Mouse (Mus musculus) CH12.LX (cell line): ENCODE data around the gene Gtsf1l. TPM values are rescaled to one million over a fixed set of nuclear protein-coding genes. Genes with fewer than 3 reads are reported as not detected.
A peak's percentile ranks its signal among the peaks of the same experiment; 100 is the strongest.

Source experiments
- DNase-seq: peaks from one replicate; pipeline ENCODE4 v3.0.0-alpha.2; 2013; ENCODE audit errors: extremely low read depth
- H3K27ac ChIP-seq: 2 replicates; pipeline ENCODE4 v1.5.1; 2012; ENCODE audit warnings: low read depth, mild to moderate bottlenecking, control low read depth, moderate library complexity; ENCODE audit not compliant: insufficient read depth
- H3K27me3 ChIP-seq: replicated peaks from 2 replicates; pipeline ENCODE3; 2012; ENCODE audit warnings: inconsistent platforms
- H3K36me3 ChIP-seq, 2 experiments: replicated peaks in 1 of 2; 2 replicates each; pipeline versions ENCODE3 to v1.6.1; 2012; ENCODE audit warnings: inconsistent platforms in 1 of 2, low read length in 1 of 2, mild to moderate bottlenecking in 1 of 2, mixed read lengths in 1 of 2, moderate library complexity in 1 of 2; ENCODE audit not compliant: control insufficient read depth in 1 of 2, insufficient read depth in 1 of 2
- H3K4me1 ChIP-seq, 2 experiments: 2 replicates each; pipeline ENCODE4 v1.6.1; 2012; ENCODE audit warnings: inconsistent platforms in 1 of 2, moderate library complexity in 1 of 2; ENCODE audit not compliant: insufficient read depth in 2 of 2, control insufficient read depth in 1 of 2
- H3K4me2 ChIP-seq: 2 replicates; pipeline ENCODE4 v1.6.1; 2012; ENCODE audit warnings: low read depth, mild to moderate bottlenecking, control low read depth; ENCODE audit not compliant: poor library complexity, insufficient read depth, severe bottlenecking
- H3K4me3 ChIP-seq, 3 experiments: fragments of 150-350 bp in 1 of 3; sonication (generic) in 1 of 3; replicated peaks in 1 of 3; 2 replicates each; pipeline versions ENCODE3 to v1.5.1; 2011 to 2012; ENCODE audit warnings: low read depth in 2 of 3, low read length in 2 of 3, mild to moderate bottlenecking in 2 of 3, moderate library complexity in 2 of 3, control low read depth in 1 of 3, improper control_type of control experiment in 1 of 3, inconsistent platforms in 1 of 3, mixed read lengths in 1 of 3; ENCODE audit not compliant: poor library complexity in 1 of 3
- H3K79me2 ChIP-seq: replicated peaks from 2 replicates; pipeline ENCODE4 v1.6.1; 2012; ENCODE audit warnings: mild to moderate bottlenecking, moderate library complexity; ENCODE audit not compliant: control insufficient read depth, poor library complexity, insufficient read depth, severe bottlenecking; ENCODE audit errors: extremely low read depth
- H3K9ac ChIP-seq: 2 replicates; pipeline ENCODE4 v1.6.1; 2012; ENCODE audit warnings: low read depth, mild to moderate bottlenecking, control low read depth, moderate library complexity; ENCODE audit not compliant: insufficient read depth
- H3K9me3 ChIP-seq: replicated peaks from 2 replicates; pipeline ENCODE3; 2012; ENCODE audit warnings: low read length, inconsistent platforms, mixed read lengths
- BHLHE40 ChIP-seq: IDR thresholded peaks from 2 replicates; pipeline ENCODE4 v1.6.1; 2011; ENCODE audit warnings: mild to moderate bottlenecking, low read depth, low read length, improper control_type of control experiment
- CHD1 ChIP-seq: IDR thresholded peaks from 2 replicates; pipeline ENCODE4 v1.6.1; 2012; ENCODE audit warnings: low read depth, low read length, improper control_type of control experiment, inconsistent platforms
- CHD2 ChIP-seq: IDR thresholded peaks from 2 replicates; pipeline ENCODE4 v1.6.1; 2011; ENCODE audit warnings: low read length, improper control_type of control experiment
- CTCF ChIP-seq, 2 experiments: IDR thresholded peaks in 1 of 2; conservative IDR thresholded peaks in 1 of 2; 2 replicates each; pipeline ENCODE4 v1.5.1; 2011 to 2012; ENCODE audit warnings: low read depth in 2 of 2, low read length in 2 of 2, improper control_type of control experiment in 1 of 2, inconsistent platforms in 1 of 2, mild to moderate bottlenecking in 1 of 2, moderate library complexity in 1 of 2
- E2F4 ChIP-seq: IDR thresholded peaks from 2 replicates; pipeline ENCODE4 v1.6.1; 2011; ENCODE audit warnings: low read depth, low read length, improper control_type of control experiment; ENCODE audit not compliant: insufficient replicate concordance
- ELF1 ChIP-seq: IDR thresholded peaks from 2 replicates; pipeline ENCODE4 v1.6.1; 2014; ENCODE audit warnings: low read depth, mild to moderate bottlenecking, inconsistent platforms, low read length, improper control_type of control experiment
- EP300 ChIP-seq: IDR thresholded peaks from 2 replicates; pipeline ENCODE4 v1.6.1; 2011; ENCODE audit warnings: low read length, improper control_type of control experiment
- ETS1 ChIP-seq: conservative IDR thresholded peaks from 2 replicates; pipeline ENCODE4 v1.6.1; 2012; ENCODE audit warnings: low read depth, mild to moderate bottlenecking, inconsistent platforms, low read length, improper control_type of control experiment, moderate library complexity
- GABPA ChIP-seq: IDR thresholded peaks from 2 replicates; pipeline ENCODE4 v1.6.1; 2012; ENCODE audit warnings: low read depth, low read length, improper control_type of control experiment, inconsistent platforms; ENCODE audit not compliant: insufficient replicate concordance
- HCFC1 ChIP-seq: IDR thresholded peaks from 2 replicates; pipeline ENCODE4 v1.6.1; 2012; ENCODE audit warnings: low read depth, mild to moderate bottlenecking, inconsistent platforms, low read length, improper control_type of control experiment
- IRF4 ChIP-seq: IDR thresholded peaks from 2 replicates; pipeline ENCODE4 v1.6.1; 2014; ENCODE audit warnings: low read depth, mild to moderate bottlenecking, inconsistent platforms, low read length, improper control_type of control experiment
- JUN ChIP-seq: IDR thresholded peaks from 2 replicates; pipeline ENCODE4 v1.6.1; 2011; ENCODE audit warnings: low read depth, mild to moderate bottlenecking, low read length, improper control_type of control experiment, moderate library complexity; ENCODE audit not compliant: insufficient read depth
- JUND ChIP-seq: conservative IDR thresholded peaks from 2 replicates; pipeline ENCODE4 v1.6.1; 2011; ENCODE audit warnings: low read depth, low read length, improper control_type of control experiment
- KAT2A ChIP-seq: IDR thresholded peaks from 2 replicates; pipeline ENCODE4 v1.6.1; 2012; ENCODE audit warnings: low read length, improper control_type of control experiment, inconsistent platforms; ENCODE audit not compliant: insufficient replicate concordance
- MAFK ChIP-seq: IDR thresholded peaks from 2 replicates; pipeline ENCODE4 v1.6.1; 2011; ENCODE audit warnings: low read length, improper control_type of control experiment; ENCODE audit not compliant: insufficient replicate concordance
- MAX ChIP-seq: IDR thresholded peaks from 2 replicates; pipeline ENCODE4 v1.6.1; 2011; ENCODE audit warnings: low read length, improper control_type of control experiment
- MAZ ChIP-seq: IDR thresholded peaks from 2 replicates; pipeline ENCODE4 v1.6.1; 2012; ENCODE audit warnings: low read depth, mild to moderate bottlenecking, inconsistent platforms, low read length, improper control_type of control experiment, moderate library complexity
- MEF2A ChIP-seq: IDR thresholded peaks from 2 replicates; pipeline ENCODE4 v1.6.1; 2014; ENCODE audit warnings: low read depth, mild to moderate bottlenecking, inconsistent platforms, low read length, improper control_type of control experiment, borderline replicate concordance
- MXI1 ChIP-seq: IDR thresholded peaks from 2 replicates; pipeline ENCODE4 v1.6.1; 2011; ENCODE audit warnings: mild to moderate bottlenecking, low read depth, low read length, improper control_type of control experiment
- MYC ChIP-seq: IDR thresholded peaks from 2 replicates; pipeline ENCODE4 v1.6.1; 2011; ENCODE audit warnings: low read depth, mild to moderate bottlenecking, improper control_type of control experiment, low read length
- NELFE ChIP-seq: IDR thresholded peaks from 2 replicates; pipeline ENCODE4 v1.6.1; 2011; ENCODE audit warnings: low read depth, low read length, improper control_type of control experiment
- NRF1 ChIP-seq: IDR thresholded peaks from 2 replicates; pipeline ENCODE4 v1.6.1; 2014; ENCODE audit warnings: low read depth, mild to moderate bottlenecking, inconsistent platforms, low read length, improper control_type of control experiment, moderate library complexity
- PAX5 ChIP-seq: IDR thresholded peaks from 2 replicates; pipeline ENCODE4 v1.6.1; 2012; ENCODE audit warnings: low read length, inconsistent platforms, mixed read lengths
- POLR2A ChIP-seq: IDR thresholded peaks from 2 replicates; pipeline ENCODE4 v1.6.1; 2011; ENCODE audit warnings: low read depth, mild to moderate bottlenecking, improper control_type of control experiment, low read length
- POLR2AphosphoS2 ChIP-seq: IDR thresholded peaks from 2 replicates; pipeline ENCODE4 v1.6.1; 2011; ENCODE audit warnings: low read depth, low read length, improper control_type of control experiment
- RAD21 ChIP-seq: IDR thresholded peaks from 2 replicates; pipeline ENCODE4 v1.6.1; 2011; ENCODE audit warnings: low read depth, mild to moderate bottlenecking, low read length, improper control_type of control experiment, moderate library complexity
- RCOR1 ChIP-seq: conservative IDR thresholded peaks from 2 replicates; pipeline ENCODE4 v1.6.1; 2012; ENCODE audit warnings: low read depth, mild to moderate bottlenecking, inconsistent platforms, low read length, improper control_type of control experiment
- SIN3A ChIP-seq: IDR thresholded peaks from 2 replicates; pipeline ENCODE4 v1.6.1; 2012; ENCODE audit warnings: low read length, improper control_type of control experiment, inconsistent platforms
- SMC3 ChIP-seq: IDR thresholded peaks from 2 replicates; pipeline ENCODE4 v1.6.1; 2011; ENCODE audit warnings: low read depth, low read length, improper control_type of control experiment
- TBP ChIP-seq: conservative IDR thresholded peaks from 2 replicates; pipeline ENCODE4 v1.6.1; 2011; ENCODE audit warnings: low read depth, low read length, improper control_type of control experiment
- TCF12 ChIP-seq: IDR thresholded peaks from 2 replicates; pipeline ENCODE4 v1.6.1; 2014; ENCODE audit warnings: low read depth, mild to moderate bottlenecking, inconsistent platforms, low read length, improper control_type of control experiment
- UBTF ChIP-seq: IDR thresholded peaks from 2 replicates; pipeline ENCODE4 v1.6.1; 2012; ENCODE audit warnings: low read depth, mild to moderate bottlenecking, inconsistent platforms, low read length, improper control_type of control experiment, moderate library complexity
- USF1 ChIP-seq: IDR thresholded peaks from 2 replicates; pipeline ENCODE4 v1.6.1; 2014; ENCODE audit warnings: low read depth, mild to moderate bottlenecking, inconsistent platforms, low read length, improper control_type of control experiment
- USF2 ChIP-seq: conservative IDR thresholded peaks from 2 replicates; pipeline ENCODE4 v1.6.1; 2011; ENCODE audit warnings: low read depth, low read length, improper control_type of control experiment
- ZC3H11A ChIP-seq: IDR thresholded peaks from 2 replicates; pipeline ENCODE4 v1.6.1; 2012; ENCODE audit warnings: low read depth, mild to moderate bottlenecking, inconsistent platforms, low read length, improper control_type of control experiment
- ZKSCAN1 ChIP-seq: IDR thresholded peaks from 2 replicates; pipeline ENCODE4 v1.6.1; 2012; ENCODE audit warnings: low read depth, inconsistent platforms, low read length, improper control_type of control experiment, borderline replicate concordance
- ZMIZ1 ChIP-seq: IDR thresholded peaks from 2 replicates; pipeline ENCODE4 v1.6.1; 2012; ENCODE audit warnings: low read depth, mild to moderate bottlenecking, inconsistent platforms, low read length, improper control_type of control experiment
- ZNF384 ChIP-seq: IDR thresholded peaks from 2 replicates; pipeline ENCODE4 v1.6.1; 2012; ENCODE audit warnings: low read depth, low read length, improper control_type of control experiment, inconsistent platforms
- dilution Hi-C: fragments of 300-500 bp; cut with MboI; formaldehyde crosslinking; loops from 2 replicates; pipeline ENCODE4 v1.14.3; 2020; ENCODE audit warnings: low sequenced_read_pairs; ENCODE audit not compliant: extremely low pct_unique_long_range_greater_than_20kb, extremely low pct_ligation_motif_present
- in situ Hi-C: fragments of 300-500 bp; cut with MboI; formaldehyde crosslinking; loops from 3 replicates; pipeline ENCODE4 v1.14.3; 2019; ENCODE audit warnings: low sequenced_read_pairs, low pct_ligation_motif_present, low pct_unique_long_range_greater_than_20kb, mixed read lengths
- polyA plus RNA-seq: library from polyadenylated mRNA; unstranded; fragments of >175 nt; gene quantifications from 2 replicates; pipeline ENCODE4 v1.2.1, GENCODE M21; 2012; ENCODE audit warnings: low read depth; ENCODE audit not compliant: insufficient read length
- total RNA-seq, 2 experiments: library from RNA; depleted of rRNA; stranded (reverse); fragments of 300-350 nt in 1 of 2; fragments of >200 nt in 1 of 2; gene quantifications; 2 replicates each; pipeline ENCODE4 v1.2.3; 2012 to 2014

Gtsf1l gene
- total and polyA plus RNA-seq, 3 experiments = not detected

DNA sequence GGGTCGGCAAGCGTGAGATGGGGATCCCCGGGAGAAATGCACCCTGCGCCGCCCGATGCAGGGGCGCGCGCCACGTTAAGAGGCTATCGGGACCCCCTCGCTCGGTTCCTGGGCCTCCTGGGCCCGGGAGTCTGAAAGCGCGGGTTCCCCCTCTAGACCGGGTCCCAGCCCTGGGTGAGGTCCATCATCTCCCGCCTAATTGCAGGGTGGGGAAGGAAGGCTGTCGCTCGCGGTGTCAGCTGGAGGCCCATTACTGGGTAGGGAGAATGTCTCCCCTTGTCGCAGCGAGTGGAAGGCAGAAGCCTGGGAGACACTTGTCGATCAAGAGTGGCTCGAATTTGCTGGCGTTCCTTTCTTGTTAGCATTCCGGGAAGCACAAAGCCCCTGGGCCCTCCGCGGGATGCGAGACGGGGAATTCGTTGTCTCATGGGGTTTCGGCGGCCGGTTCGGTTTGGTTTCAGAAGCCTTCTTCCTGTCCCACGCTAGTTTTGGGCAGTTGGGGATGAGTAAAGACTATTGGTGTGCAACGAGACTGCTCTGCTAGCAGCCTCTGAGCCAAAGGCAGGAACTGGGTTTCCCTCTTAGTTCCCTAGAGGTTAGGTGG, 32.7 kb downstream of the Gtsf1l start:
- in situ Hi-C loops (no loop called here), dilution Hi-C loops (no loop called here)
- Histone ChIP-seq H3K4me3 (peak overlapping the region; percentile 72 to 86 (median 82)), H3K27ac (peak overlapping the region; percentile 70; the same call in 1 of the 2 replicates), H3K9ac (peak overlapping the region; percentile 75), H3K4me2 (peak overlapping the region; percentile 75), H3K4me1 (peaks cover 9 to 40% of the 10 kb centered on the region in 2 experiments; a peak in 3 of 4 replicates), H3K27me3 (no peaks in the 10 kb centered on the region), H3K79me2 (peaks cover 37% of the 10 kb centered on the region), H3K36me3 (peaks cover 6 to 24% of the 10 kb centered on the region in 2 experiments), H3K9me3 (no peaks in the 10 kb centered on the region)
- peak; percentile 66 for DNase-seq
- no peak for TF ChIP-seq POLR2AphosphoS2
- TF ChIP-seq TBP = no peak
- no peak for TF ChIP-seq NRF1
- TF ChIP-seq RCOR1 = no peak
- no peak; the same call in 1 of the 2 replicates for TF ChIP-seq HCFC1
- no peak for TF ChIP-seq JUND
- TF ChIP-seq BHLHE40 = peak; percentile 14; the same call in 1 of the 2 replicates
- TF ChIP-seq UBTF = no peak; the same call in 1 of the 2 replicates
- no peak for TF ChIP-seq GABPA
- no peak for TF ChIP-seq RAD21
- TF ChIP-seq ZKSCAN1 = no peak
- no peak for TF ChIP-seq JUN
- TF ChIP-seq MAX = no peak
- TF ChIP-seq ZMIZ1 = no peak
- no peak for TF ChIP-seq ZNF384
- no peak for TF ChIP-seq SMC3
- peak; percentile 28; the same call in 1 of the 2 replicates for TF ChIP-seq MEF2A
- TF ChIP-seq E2F4 = no peak
- TF ChIP-seq USF2 = no peak
- peak; percentile 63 for TF ChIP-seq TCF12
- TF ChIP-seq NELFE = no peak
- 0 out of 2 replicates have a peak, but pooled peaks have one; percentile 24 for TF ChIP-seq POLR2A
- TF ChIP-seq ELF1 = no peak; the same call in 1 of the 2 replicates
- TF ChIP-seq PAX5 = no peak
- no peak for TF ChIP-seq CTCF (conservative IDR thresholded peaks at IDR 0.05 in 1 of 2, IDR thresholded peaks at IDR 0.05 in 1 of 2; ENCODE audit: low read depth in 2 of 2, low read length in 2 of 2)
- TF ChIP-seq SIN3A = no peak; the same call in 1 of the 2 replicates
- TF ChIP-seq KAT2A = 0 out of 2 replicates have a peak, but pooled peaks have one; percentile 22
- TF ChIP-seq MAFK = 0 out of 2 replicates have a peak, but pooled peaks have one; percentile 14
- 0 out of 2 replicates have a peak, but pooled peaks have one; percentile 19 for TF ChIP-seq CHD2
- TF ChIP-seq EP300 = peak; percentile 61
- TF ChIP-seq MYC = no peak
- no peak for TF ChIP-seq ZC3H11A
- no peak for TF ChIP-seq MXI1
- no peak for TF ChIP-seq MAZ
- peak; percentile 62; the same call in 1 of the 2 replicates for TF ChIP-seq IRF4
- TF ChIP-seq ETS1 = peak; percentile 64
- no peak for TF ChIP-seq USF1
- TF ChIP-seq CHD1 = 0 out of 2 replicates have a peak, but pooled peaks have one; percentile 4
